Mouse (Mus musculus) thymus, adult 2 months (tissue): ENCODE measurements around the gene Flt3l.

Experiments
- CTCF ChIP-seq: fragments of 200-500 bp; IDR thresholded peaks from 2 replicates; pipeline ENCODE4 v1.5.1; 2012; ENCODE audit warnings: mild to moderate bottlenecking, control low read depth, low read length, moderate library complexity, borderline replicate concordance; ENCODE audit not compliant: control insufficient read depth, poor library complexity, insufficient read depth; ENCODE audit errors: extremely low read depth
- POLR2A ChIP-seq: fragments of 200-500 bp; IDR thresholded peaks from 2 replicates; pipeline ENCODE4 v1.6.1; 2012; ENCODE audit warnings: mild to moderate bottlenecking, low read length, control low read depth, moderate library complexity; ENCODE audit not compliant: control insufficient read depth, poor library complexity, insufficient read depth; ENCODE audit errors: extremely low read depth

GRCm38 (mm10) chr7:45088597-45088996 is 47.6 kb downstream of the Flt3l start:
- TF ChIP-seq CTCF = no peak
- TF ChIP-seq POLR2A = no peak
